Mouse (Mus musculus) embryonic fibroblast, embryonic 13.5 days (primary cell): ENCODE measurements at regions not wholly inside any gene's neighbourhood (a gene's known extent, or its start where the extent isn't known, plus 50 kb on each side); places are given as distances from the start of the nearest gene placed in this dataset.

Experiments used
- CTCF ChIP-seq: IDR thresholded peaks from 2 replicates; pipeline ENCODE4 v1.5.1; 2011; ENCODE audit warnings: mild to moderate bottlenecking, control low read depth, low read length, moderate library complexity, borderline replicate concordance; ENCODE audit not compliant: insufficient read depth
- POLR2A ChIP-seq: IDR thresholded peaks from 2 replicates; pipeline ENCODE4 v1.6.1; 2011; ENCODE audit warnings: low read depth, mild to moderate bottlenecking, control low read depth, low read length, moderate library complexity

DNA sequence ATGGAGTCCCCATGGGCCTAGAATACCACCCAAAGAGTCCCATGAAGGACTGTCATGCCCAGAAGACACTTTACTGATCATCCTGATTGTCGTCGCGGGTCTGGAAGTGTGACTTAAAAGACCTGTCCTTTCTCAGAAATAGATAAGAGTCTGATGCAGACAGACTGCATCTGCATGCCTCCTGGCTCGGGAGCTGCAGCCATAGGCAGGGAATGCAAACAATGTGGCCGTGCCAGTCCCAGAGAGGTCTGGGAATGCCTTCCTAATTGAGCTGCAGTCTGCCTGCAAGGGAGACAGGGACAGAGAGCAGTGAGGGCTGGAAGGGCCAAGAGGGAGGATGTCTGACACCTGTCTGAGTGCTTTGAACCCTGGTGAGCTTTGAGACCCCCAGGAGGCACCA is 150.9 kb downstream of the Opa1 start:
- no peak for TF ChIP-seq CTCF
- no peak for TF ChIP-seq POLR2A
